Mouse (Mus musculus): ENCODE data around the gene Olfr520. TPM values are rescaled to one million over a fixed set of nuclear protein-coding genes. Genes with fewer than 3 reads are reported as not detected.
"Not testable (repeated sequence)": the region's sequence is repeated elsewhere in the genome, so short reads cannot be mapped to it uniquely, and the experiment has no call there.

Olfr520 gene
- total RNA-seq (2021): not detected in 2 replicates
- long read RNA-seq: 0 reads

DNA sequence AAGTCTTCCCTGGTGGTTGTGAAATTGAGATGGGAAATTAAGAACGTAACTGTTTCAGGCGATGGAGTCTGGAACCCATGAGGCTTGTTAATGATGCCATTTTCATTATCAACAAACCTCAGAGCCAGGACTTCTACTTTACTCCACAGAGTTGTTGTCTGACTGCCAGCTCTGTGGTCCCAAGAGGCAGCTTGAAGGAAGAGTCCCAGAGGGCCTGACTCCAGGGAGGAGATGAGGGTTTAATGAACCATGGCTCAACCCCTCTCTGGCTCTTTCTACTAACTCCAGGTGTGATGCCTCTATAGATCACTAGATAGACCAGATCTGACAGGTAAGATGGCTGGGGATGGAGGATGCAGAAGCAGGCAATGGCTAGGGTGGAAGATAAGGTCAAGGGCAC, at the start of gene Olfr520:
Olfr520 (plus strand) TSS at position 301 of the 400 bp plus-strand sequence.
- no peak for DNase-seq

- DNase-seq: no peak
These were observed 49.3 kb upstream of the Olfr520 start for GRCm38 (mm10) chr7:99680771-99681170.

- DNase-seq: no peak
These were observed 46.0 kb upstream of the Olfr520 start for GRCm38 (mm10) chr7:99684086-99684485.

- DNase-seq: no peak
These were observed 39.3 kb upstream of the Olfr520 start for GRCm38 (mm10) chr7:99690819-99691218.

DNA sequence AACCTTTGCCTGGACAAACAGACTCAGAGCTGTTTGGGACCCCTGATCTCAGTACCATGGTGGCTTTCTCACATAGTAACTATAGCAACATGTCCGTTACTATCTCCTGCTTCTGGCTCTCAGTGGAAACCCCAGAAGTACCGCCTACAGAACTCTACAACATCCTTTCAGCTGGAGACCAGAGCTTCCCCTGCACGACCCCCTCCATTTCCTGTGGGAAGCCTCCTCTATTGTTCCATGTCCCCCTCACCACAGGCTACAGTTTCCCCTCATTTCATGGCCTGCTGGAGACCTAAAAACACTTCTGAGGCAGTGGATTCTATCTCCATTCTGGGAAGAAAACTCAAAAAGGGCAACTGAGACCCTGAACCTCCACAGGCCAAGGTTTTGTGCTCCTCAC, 37.7 kb upstream of the Olfr520 start:
- no peak for DNase-seq

GRCm38 (mm10) chr7:99693387-99693786, 36.7 kb upstream of the Olfr520 start:
- DNase-seq: no peak

GRCm38 (mm10) chr7:99693976-99694375, 36.1 kb upstream of the Olfr520 start:
- DNase-seq: no peak

GRCm38 (mm10) chr7:99694424-99694823, 35.6 kb upstream of the Olfr520 start:
- DNase-seq: not testable (repeated sequence)

GRCm38 (mm10) chr7:99695471-99696057, 34.5 kb upstream of the Olfr520 start:
- no peak for DNase-seq

- DNase-seq: no peak
These were observed 31.5 kb upstream of the Olfr520 start for GRCm38 (mm10) chr7:99698576-99698975.

GRCm38 (mm10) chr7:99699106-99699505, 31.0 kb upstream of the Olfr520 start:
- no peak for DNase-seq

DNA sequence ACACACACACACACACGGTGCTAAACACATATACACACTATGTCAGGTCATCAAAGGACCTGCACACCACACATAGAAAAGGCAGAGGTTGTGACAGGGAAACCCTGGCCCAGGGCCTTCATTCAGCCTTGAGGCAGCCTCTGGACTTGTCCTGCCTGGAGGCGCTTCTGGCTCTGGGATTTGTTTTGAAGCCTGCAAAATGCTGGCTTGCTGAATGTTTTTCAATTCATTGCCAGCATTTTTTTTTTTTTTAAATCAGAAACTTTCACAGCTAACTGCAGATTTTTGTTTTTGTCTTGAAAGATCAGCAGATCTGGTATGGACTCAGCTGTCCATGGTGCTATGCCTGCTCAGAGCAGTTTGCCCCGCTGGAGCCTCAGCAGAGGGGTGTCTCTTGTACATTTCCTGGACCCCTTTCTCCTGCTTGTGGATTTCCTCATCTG, 30.3 kb upstream of the Olfr520 start:
- peak; percentile 46 for DNase-seq

DNA sequence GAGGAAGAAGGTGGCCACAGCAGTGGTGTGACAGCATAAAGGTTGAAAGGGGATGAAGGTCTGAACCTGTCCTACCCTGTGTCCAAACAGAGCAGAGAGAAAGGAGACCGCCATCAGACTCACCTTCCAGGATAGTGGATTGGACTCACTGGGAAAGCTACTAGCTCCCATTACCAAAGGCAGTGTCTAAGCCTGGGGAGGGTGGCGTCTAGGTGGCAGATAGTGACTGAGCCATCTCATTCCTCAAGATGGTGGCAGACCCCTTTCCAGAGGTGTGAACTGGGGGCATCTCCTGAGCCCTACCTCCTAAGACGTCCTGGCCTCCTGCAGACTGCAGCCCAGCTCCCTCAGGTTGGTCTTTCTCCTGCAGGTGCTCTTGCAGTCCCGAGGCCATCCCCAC, 29.4 kb upstream of the Olfr520 start:
- no peak for DNase-seq

DNA sequence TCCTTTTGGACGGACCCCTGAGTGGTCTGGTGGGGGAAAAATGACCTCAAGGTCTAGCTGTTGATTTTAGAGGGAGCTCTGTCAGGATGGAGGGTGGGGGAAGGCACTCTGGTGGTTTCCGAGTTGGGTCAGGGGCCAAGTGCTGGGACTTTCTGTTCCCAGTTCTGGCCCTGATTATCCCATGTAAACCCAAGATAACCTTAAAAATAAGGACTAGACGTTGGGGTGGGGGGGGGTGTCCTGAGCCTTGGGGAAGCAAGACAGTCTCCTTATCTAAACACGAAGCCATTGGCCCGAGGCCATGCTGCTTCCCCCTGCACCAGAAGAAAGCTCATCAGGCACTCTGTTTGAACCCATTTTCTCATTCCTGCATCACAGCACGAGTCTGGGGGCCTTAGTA, 27.9 kb upstream of the Olfr520 start:
- no peak for DNase-seq

DNA sequence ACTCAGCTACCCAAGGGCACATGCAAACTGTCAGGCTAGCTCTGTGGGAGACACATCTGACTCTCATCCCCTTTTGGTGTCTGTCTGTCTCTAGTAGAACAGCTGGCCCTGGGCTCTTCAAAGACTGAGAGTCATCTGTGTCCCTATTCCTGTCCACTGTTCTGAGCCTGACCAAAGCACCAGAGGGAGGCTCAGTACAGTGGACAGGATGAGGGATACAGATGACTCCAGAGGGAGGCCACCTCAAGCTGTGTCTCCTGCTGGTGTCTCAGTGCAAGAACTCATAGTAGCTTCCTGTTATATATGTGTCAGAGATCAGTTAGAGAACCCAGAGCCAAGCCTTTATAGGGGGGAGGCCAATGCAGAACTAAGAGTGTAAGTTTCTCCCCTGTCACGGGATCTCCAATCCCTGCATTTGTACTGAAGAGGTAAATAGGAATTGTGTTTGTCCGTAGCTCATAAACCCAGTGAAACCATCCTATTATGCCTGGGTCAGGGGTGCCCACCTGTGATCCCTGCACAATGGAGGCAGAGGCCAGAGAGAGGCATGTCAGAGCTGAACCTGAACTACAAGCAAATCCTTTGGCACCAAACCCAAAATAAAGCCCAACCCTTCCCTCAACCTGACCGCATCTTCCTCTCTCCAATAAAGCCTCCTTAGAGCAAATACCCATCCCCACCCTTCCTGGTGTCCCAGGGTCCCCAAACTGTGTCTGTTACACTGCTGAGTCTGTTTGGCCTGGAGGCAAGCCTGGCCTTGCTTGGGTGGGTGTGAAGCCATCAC, 25.1 kb upstream of the Olfr520 start:
- no peak for DNase-seq

GRCm38 (mm10) chr7:99706341-99707037, 23.6 kb upstream of the Olfr520 start:
- DNase-seq: peak; percentile 45

DNA sequence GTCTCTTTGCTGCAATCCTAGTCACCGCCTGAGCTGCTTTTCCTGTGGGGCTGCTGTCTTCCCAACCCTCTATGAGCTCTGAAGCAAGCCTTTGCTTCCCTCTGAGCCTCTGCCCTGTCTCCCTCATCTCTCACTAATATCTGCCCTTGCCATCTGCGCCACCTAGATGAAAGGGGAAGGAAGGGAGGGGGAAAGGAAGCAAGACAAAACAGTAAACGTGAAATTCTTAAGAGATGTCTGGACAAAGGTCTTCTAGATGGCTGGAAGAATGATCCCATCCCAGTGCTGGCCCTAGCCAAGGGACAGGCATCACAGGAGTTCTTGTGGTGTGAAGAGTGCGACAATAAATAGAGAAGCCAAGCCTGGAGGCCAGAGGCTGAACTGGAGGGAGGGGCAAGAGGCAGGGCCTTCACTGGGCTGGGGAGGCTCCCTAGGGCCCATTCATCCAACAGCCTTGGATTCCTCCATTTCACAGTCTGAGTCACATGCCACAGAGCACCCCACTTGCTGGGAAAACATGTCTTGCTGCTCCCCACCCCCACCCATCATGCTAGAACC, 23.0 kb upstream of the Olfr520 start:
- DNase-seq: peak; percentile 74

DNA sequence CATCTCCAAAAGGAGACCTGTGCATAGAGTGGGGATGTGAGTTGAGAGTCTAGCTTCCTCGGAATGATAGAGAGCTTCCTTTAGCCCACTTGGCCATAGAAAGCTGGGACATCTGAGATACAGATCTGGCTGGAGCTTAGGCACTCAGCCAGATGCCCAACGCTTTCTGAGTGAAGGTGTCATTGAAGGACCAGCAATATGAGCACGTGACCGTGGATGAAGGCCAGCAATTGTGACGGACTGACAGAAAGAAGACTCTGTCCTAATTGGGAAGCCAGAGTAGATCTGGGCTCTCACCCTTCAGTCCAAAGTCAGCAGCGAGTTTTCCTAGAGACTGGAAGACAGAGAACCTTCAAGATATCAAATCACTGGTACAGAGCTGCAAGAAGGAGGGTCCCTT, 22.4 kb upstream of the Olfr520 start:
- peak; percentile 57 for DNase-seq

DNA sequence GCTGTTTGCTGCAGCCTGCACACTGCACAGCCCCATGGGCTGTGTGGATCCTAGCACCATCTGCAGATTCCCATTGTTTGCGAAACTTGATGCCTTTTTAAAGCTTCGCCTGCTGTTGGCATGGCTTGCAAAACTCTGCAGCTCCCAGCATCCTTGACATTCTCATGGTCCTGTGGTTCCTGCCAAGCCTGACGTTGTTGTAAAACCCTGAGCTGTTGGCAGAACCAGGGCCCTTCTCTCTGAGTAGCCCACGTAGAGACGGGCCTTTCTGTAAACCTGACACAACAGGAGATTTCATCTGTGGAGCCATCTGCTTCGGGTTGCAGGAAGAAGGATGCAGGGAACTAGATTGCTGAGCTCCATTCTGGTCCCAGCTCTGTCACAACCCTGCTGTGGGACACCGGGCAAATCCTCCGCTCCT, 21.8 kb upstream of the Olfr520 start:
- peak; percentile 57 for DNase-seq

DNA sequence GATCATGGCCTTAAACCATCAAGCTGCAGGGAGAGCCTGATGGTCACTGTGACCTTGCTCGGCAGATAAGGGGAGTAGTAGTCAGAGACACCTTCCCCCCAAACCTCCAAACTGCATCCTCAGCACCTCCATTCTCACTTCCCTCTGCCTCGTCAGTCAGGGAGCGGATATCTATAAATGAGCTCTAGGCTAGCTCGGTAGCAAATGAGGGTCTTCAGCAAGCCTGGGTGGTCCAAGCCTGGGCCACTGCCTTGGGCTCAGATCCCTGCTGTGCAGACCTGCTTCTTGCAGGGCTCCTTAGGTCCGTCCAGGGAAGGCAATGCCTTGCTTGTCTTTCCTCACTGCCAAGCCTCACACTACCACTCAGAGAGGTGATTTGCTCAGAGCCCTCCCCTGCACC, 21.3 kb upstream of the Olfr520 start:
- no peak for DNase-seq

GRCm38 (mm10) chr7:99709992-99710391, 20.1 kb upstream of the Olfr520 start:
- no peak for DNase-seq

- DNase-seq: peak; percentile 66
These were observed 19.6 kb upstream of the Olfr520 start for GRCm38 (mm10) chr7:99710476-99710875.

GRCm38 (mm10) chr7:99711166-99711565, 18.9 kb upstream of the Olfr520 start, which contains the start of gene Slco2b1:
Slco2b1 (minus strand) TSS chr7:99711340.
- DNase-seq: no peak
